Mouse (Mus musculus) C2C12 (cell line): ENCODE measurements at regions not wholly inside any gene's neighbourhood (a gene's known extent, or its start where the extent isn't known, plus 50 kb on each side); places are given as distances from the start of the nearest gene placed in this dataset.

Experiments
- H3K27me3 ChIP-seq: one replicate; pipeline ENCODE4 v1.6.1; 2011; ENCODE audit not compliant: control insufficient read depth, insufficient read depth, insufficient read length
- H3K36me3 ChIP-seq: one replicate; pipeline ENCODE4 v1.6.1; 2011; ENCODE audit not compliant: control insufficient read depth, insufficient read depth
- H3K4me3 ChIP-seq: one replicate; pipeline ENCODE4 v1.5.1; 2011; ENCODE audit warnings: mild to moderate bottlenecking, control low read depth; ENCODE audit not compliant: poor library complexity, insufficient read depth, severe bottlenecking
- H3K79me2 ChIP-seq: one replicate; pipeline ENCODE4 v1.6.1; 2011; ENCODE audit not compliant: control insufficient read depth, insufficient read depth
- H3K79me3 ChIP-seq: one replicate; pipeline ENCODE4 v1.6.1; 2011; ENCODE audit warnings: low read depth, control low read depth
- H3ac ChIP-seq: one replicate; pipeline ENCODE3; 2011; ENCODE audit warnings: low read depth; ENCODE audit not compliant: control insufficient read depth, insufficient read length
- CEBPB ChIP-seq: IDR thresholded peaks from one replicate; pipeline ENCODE4 v1.6.1; 2011; ENCODE audit warnings: low read depth, mild to moderate bottlenecking, control low read depth, moderate library complexity
- CTCF ChIP-seq: IDR thresholded peaks from one replicate; pipeline ENCODE4 v1.5.1; 2011; ENCODE audit not compliant: control insufficient read depth, insufficient read depth, insufficient read length
- FOSL1 ChIP-seq: IDR thresholded peaks from one replicate; pipeline ENCODE4 v1.8.0; 2011; ENCODE audit warnings: mild to moderate bottlenecking, low read length; ENCODE audit not compliant: poor library complexity, insufficient read depth, severe bottlenecking
- MAX ChIP-seq: IDR thresholded peaks from one replicate; pipeline ENCODE4 v1.6.1; 2011; ENCODE audit warnings: mild to moderate bottlenecking, control low read depth
- MYOD1 ChIP-seq: IDR thresholded peaks from one replicate; pipeline ENCODE4 v1.6.1; 2011; ENCODE audit warnings: low read depth; ENCODE audit not compliant: control insufficient read depth, insufficient read length
- MYOG ChIP-seq: IDR thresholded peaks from one replicate; pipeline ENCODE4 v1.6.1; 2011; ENCODE audit not compliant: control insufficient read depth, insufficient read length; ENCODE audit errors: extremely low read depth
- USF1 ChIP-seq: IDR thresholded peaks from one replicate; pipeline ENCODE4 v1.6.1; 2011; ENCODE audit warnings: low read depth, mild to moderate bottlenecking, control low read depth, moderate library complexity

DNA sequence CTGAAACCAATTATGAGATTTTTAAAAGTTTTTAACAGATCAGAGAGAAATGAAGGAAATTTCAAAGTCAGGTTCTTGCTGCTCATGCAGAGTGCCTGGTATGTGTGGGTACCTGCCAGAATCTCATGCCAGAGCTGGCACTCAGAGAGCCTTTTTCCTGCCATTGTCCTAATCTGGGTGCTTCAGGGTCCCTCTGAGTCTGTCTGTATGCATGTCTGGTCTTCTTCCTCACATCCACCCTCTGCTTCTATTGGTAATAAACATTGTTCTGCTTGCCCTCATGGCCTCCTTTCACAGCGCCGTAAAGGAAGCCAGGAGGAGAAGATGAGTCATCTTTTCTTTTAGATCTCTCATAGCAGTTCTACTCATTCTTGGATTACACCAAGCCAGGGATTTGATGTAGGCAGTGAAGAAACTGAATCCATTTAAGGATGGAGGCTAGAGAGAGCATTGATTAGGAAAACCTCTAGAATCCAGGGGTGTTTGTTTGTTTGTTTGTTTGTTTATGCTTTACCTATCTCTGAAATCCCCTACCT is 55.8 kb upstream of the Bmper start:
- Histone ChIP-seq H3ac (no peak overlapping the region), H3K27me3 (no peaks in the 10 kb centered on the region), H3K36me3 (no peaks in the 10 kb centered on the region), H3K79me3 (no peaks in the 10 kb centered on the region), H3K79me2 (no peaks in the 10 kb centered on the region), H3K4me3 (no peak overlapping the region)
- TF ChIP-seq MYOD1 (no peak), USF1 (no peak), FOSL1 (no peak), MAX (no peak), MYOG (no peak), CTCF (no peak), CEBPB (no peak)

DNA sequence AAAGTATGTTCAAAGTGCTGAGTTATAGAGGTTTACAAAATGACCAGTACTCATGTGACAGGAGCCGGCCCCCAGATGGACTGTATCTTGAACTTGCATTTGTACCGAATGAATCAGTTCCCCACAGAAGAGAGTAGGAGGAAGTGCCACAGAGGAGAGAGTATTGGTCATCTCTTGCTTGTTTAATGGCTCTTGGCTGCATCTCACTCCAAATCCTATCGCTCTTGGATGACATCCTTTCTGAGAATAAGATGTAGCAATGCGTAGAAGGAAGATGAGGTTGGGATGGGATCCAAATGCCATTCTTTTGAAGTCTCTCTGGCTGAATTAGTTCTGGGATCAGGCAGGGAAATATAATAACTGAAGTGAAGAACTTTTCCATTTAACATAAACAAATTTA is 55.2 kb upstream of the Bmper start:
- Histone ChIP-seq H3K79me3 (no peaks in the 10 kb centered on the region), H3K27me3 (no peaks in the 10 kb centered on the region)
- TF ChIP-seq CTCF (no peak), MAX (no peak), FOSL1 (no peak), CEBPB (peak; percentile 79), MYOG (no peak), MYOD1 (no peak), USF1 (peak; percentile 47)

GRCm38 (mm10) chr9:23168149-23168548 is 54.7 kb upstream of the Bmper start:
- TF ChIP-seq MYOD1 (peak; percentile 64), CEBPB (no peak)
- Histone ChIP-seq H3K79me2 (no peaks in the 10 kb centered on the region), H3ac (no peak overlapping the region), H3K79me3 (no peaks in the 10 kb centered on the region), H3K4me3 (no peak overlapping the region), H3K27me3 (no peaks in the 10 kb centered on the region), H3K36me3 (no peaks in the 10 kb centered on the region)

More for the DNA sequence above, 55.2 kb upstream of the Bmper start:
- no peak overlapping the region for H3ac ChIP-seq
- H3K36me3 ChIP-seq, result no peaks in the 10 kb centered on the region
- no peaks in the 10 kb centered on the region for H3K79me2 ChIP-seq
- H3K4me3 ChIP-seq, result no peak overlapping the region

DNA sequence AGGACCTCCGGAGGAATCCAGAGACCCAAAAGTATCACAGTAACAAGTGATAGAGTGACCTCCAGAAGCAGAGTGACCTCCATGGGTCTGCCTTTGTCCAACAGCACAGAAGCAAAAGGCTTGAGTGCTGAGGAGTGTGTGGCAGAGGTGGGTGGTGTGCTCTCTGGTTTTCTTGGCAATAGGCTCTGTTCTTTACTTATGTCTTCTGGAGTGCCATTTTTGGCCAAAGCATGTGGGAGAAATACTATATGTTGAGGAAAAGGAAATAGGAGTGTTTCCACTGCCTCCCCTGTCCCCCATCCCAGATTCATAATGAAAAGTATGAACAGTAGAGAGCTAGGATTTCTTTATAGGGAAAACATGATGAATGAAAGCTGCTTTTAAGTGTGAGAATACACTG is 51.5 kb upstream of the Bmper start:
- Histone ChIP-seq H3K27me3 (no peaks in the 10 kb centered on the region), H3K79me2 (no peaks in the 10 kb centered on the region), H3K4me3 (no peak overlapping the region), H3ac (no peak overlapping the region), H3K79me3 (no peaks in the 10 kb centered on the region), H3K36me3 (no peaks in the 10 kb centered on the region)
- TF ChIP-seq CTCF, result no peak
- TF ChIP-seq MAX, result no peak
